Mouse (Mus musculus): ENCODE measurements at regions not wholly inside any gene's neighbourhood (a gene's known extent, or its start where the extent isn't known, plus 50 kb on each side); places are given as distances from the start of the nearest gene placed in this dataset.

GRCm38 (mm10) chr3:144021969-144022368 lies 183.1 kb downstream of the Lmo4 start:
- TF ChIP-seq EP300 (IDR thresholded peaks at IDR 0.05; ENCODE audit: low read depth) (no peak), CTCF (IDR thresholded peaks at IDR 0.05; ENCODE audit: low read depth) (no peak)
